Mouse (Mus musculus): Measurements from ENCODE around the gene Txnrd3. TPM values are rescaled to one million over a fixed set of nuclear protein-coding genes. Genes with fewer than 3 reads are reported as not detected.

The Txnrd3 gene
- polyA plus RNA-seq, 1 experiment: 9.5 TPM

GRCm38 (mm10) chr6:89684231-89684630 is 40.4 kb downstream of the Txnrd3 start:
- TF ChIP-seq USF1 (IDR thresholded peaks at IDR 0.05; ENCODE audit: low read depth) (no peak), MYOD1 (IDR thresholded peaks at IDR 0.05; ENCODE audit: control insufficient read depth in 1 of 3, insufficient read length in 2 of 3, low read depth in 2 of 3) (no peak), TCF3 (IDR thresholded peaks at IDR 0.05; ENCODE audit: insufficient read length, low read depth) (no peak), MYOG (IDR thresholded peaks at IDR 0.05; ENCODE audit: control insufficient read depth in 1 of 3, insufficient read depth in 1 of 3, insufficient read length in 2 of 3, low read depth in 2 of 3) (no peak), SRF (IDR thresholded peaks at IDR 0.05; ENCODE audit: control insufficient read depth, insufficient read length, low read depth) (no peak), E2F4 (IDR thresholded peaks at IDR 0.05; ENCODE audit: insufficient read depth) (no peak), POLR2A (IDR thresholded peaks at IDR 0.05; ENCODE audit: insufficient read length, low read depth) (no peak), MAX (IDR thresholded peaks at IDR 0.05; ENCODE audit: low read depth) (no peak), POLR2AphosphoS2 (IDR thresholded peaks at IDR 0.05; ENCODE audit: insufficient read length, low read depth) (no peak), CEBPB (IDR thresholded peaks at IDR 0.05; ENCODE audit: insufficient read depth, poor library complexity, severe bottlenecking) (no peak), REST (IDR thresholded peaks at IDR 0.05; ENCODE audit: insufficient read depth, insufficient read length) (no peak), TCF12 (IDR thresholded peaks at IDR 0.05; ENCODE audit: insufficient read depth, poor library complexity, severe bottlenecking) (no peak)
- no peak overlapping the region for H3K4me3 ChIP-seq
- H3K27me3 ChIP-seq (ENCODE audit: control insufficient read depth, insufficient read depth, insufficient read length): no peaks in the 10 kb centered on the region
- no peaks in the 10 kb centered on the region for H3K36me3 ChIP-seq (ENCODE audit: control insufficient read depth, insufficient read depth)
- H3K4me2 ChIP-seq (ENCODE audit: low read depth): no peak overlapping the region
- H3K79me2 ChIP-seq (ENCODE audit: control insufficient read depth, insufficient read depth): no peaks in the 10 kb centered on the region
- no peak overlapping the region for H3ac ChIP-seq (ENCODE audit: control insufficient read depth, insufficient read length)

- no peak overlapping the region for H3ac ChIP-seq (ENCODE audit: control insufficient read depth, insufficient read length)
- TF ChIP-seq CEBPB (IDR thresholded peaks at IDR 0.05; ENCODE audit: insufficient read depth, poor library complexity, severe bottlenecking) (no peak), TCF3 (IDR thresholded peaks at IDR 0.05; ENCODE audit: insufficient read length, low read depth) (no peak), MAX (IDR thresholded peaks at IDR 0.05; ENCODE audit: low read depth) (no peak), POLR2A (IDR thresholded peaks at IDR 0.05; ENCODE audit: insufficient read length, low read depth) (no peak), MYOG (IDR thresholded peaks at IDR 0.05; ENCODE audit: control insufficient read depth in 1 of 3, insufficient read depth in 1 of 3, insufficient read length in 2 of 3, low read depth in 2 of 3) (no peak), E2F4 (IDR thresholded peaks at IDR 0.05; ENCODE audit: insufficient read depth) (no peak)
- H3K36me3 ChIP-seq (ENCODE audit: control insufficient read depth, insufficient read depth): no peaks in the 10 kb centered on the region
- H3K4me2 ChIP-seq (ENCODE audit: low read depth): no peak overlapping the region
- no peaks in the 10 kb centered on the region for H3K27me3 ChIP-seq (ENCODE audit: control insufficient read depth, insufficient read depth, insufficient read length)
- no peaks in the 10 kb centered on the region for H3K79me2 ChIP-seq (ENCODE audit: control insufficient read depth, insufficient read depth)
- no peak overlapping the region for H3K4me3 ChIP-seq
Observed at GRCm38 (mm10) chr6:89687100-89687499, 43.3 kb downstream of the Txnrd3 start.

- no peaks in the 10 kb centered on the region for H3K36me3 ChIP-seq (ENCODE audit: control insufficient read depth, insufficient read depth)
- no peak overlapping the region for H3K4me2 ChIP-seq (ENCODE audit: low read depth)
- H3K27me3 ChIP-seq (ENCODE audit: control insufficient read depth, insufficient read depth, insufficient read length): no peaks in the 10 kb centered on the region
- H3K79me2 ChIP-seq (ENCODE audit: control insufficient read depth, insufficient read depth): no peaks in the 10 kb centered on the region
- H3ac ChIP-seq (ENCODE audit: control insufficient read depth, insufficient read length): no peak overlapping the region
- TF ChIP-seq REST (IDR thresholded peaks at IDR 0.05; ENCODE audit: insufficient read depth, insufficient read length) (no peak), POLR2AphosphoS2 (IDR thresholded peaks at IDR 0.05; ENCODE audit: insufficient read length, low read depth) (no peak), E2F4 (IDR thresholded peaks at IDR 0.05; ENCODE audit: insufficient read depth) (no peak), MYOG (IDR thresholded peaks at IDR 0.05; ENCODE audit: control insufficient read depth in 1 of 3, insufficient read depth in 1 of 3, insufficient read length in 2 of 3, low read depth in 2 of 3) (no peak)
- no peak overlapping the region for H3K4me3 ChIP-seq
Observed at GRCm38 (mm10) chr6:89706624-89707023, 62.8 kb downstream of the Txnrd3 start.

GRCm38 (mm10) chr6:89707240-89707639 is 63.5 kb downstream of the Txnrd3 start, which contains the start of gene Vmn1r40:
Vmn1r40 (plus strand) TSS chr6:89707540.
- no peaks in the 10 kb centered on the region for H3K27me3 ChIP-seq (ENCODE audit: control insufficient read depth, insufficient read depth, insufficient read length)
- TF ChIP-seq CEBPB (IDR thresholded peaks at IDR 0.05; ENCODE audit: insufficient read depth, poor library complexity, severe bottlenecking) (no peak), MYOD1 (IDR thresholded peaks at IDR 0.05; ENCODE audit: control insufficient read depth in 1 of 3, insufficient read length in 2 of 3, low read depth in 2 of 3) (no peak), MYOG (IDR thresholded peaks at IDR 0.05; ENCODE audit: control insufficient read depth in 1 of 3, insufficient read depth in 1 of 3, insufficient read length in 2 of 3, low read depth in 2 of 3) (no peak), TCF12 (IDR thresholded peaks at IDR 0.05; ENCODE audit: insufficient read depth, poor library complexity, severe bottlenecking) (no peak), TCF3 (IDR thresholded peaks at IDR 0.05; ENCODE audit: insufficient read length, low read depth) (no peak), REST (IDR thresholded peaks at IDR 0.05; ENCODE audit: insufficient read depth, insufficient read length) (no peak), USF1 (IDR thresholded peaks at IDR 0.05; ENCODE audit: low read depth) (no peak), POLR2AphosphoS2 (IDR thresholded peaks at IDR 0.05; ENCODE audit: insufficient read length, low read depth) (no peak), E2F4 (IDR thresholded peaks at IDR 0.05; ENCODE audit: insufficient read depth) (no peak), POLR2A (IDR thresholded peaks at IDR 0.05; ENCODE audit: insufficient read length, low read depth) (no peak), MAX (IDR thresholded peaks at IDR 0.05; ENCODE audit: low read depth) (no peak), SRF (IDR thresholded peaks at IDR 0.05; ENCODE audit: control insufficient read depth, insufficient read length, low read depth) (no peak)
- H3ac ChIP-seq (ENCODE audit: control insufficient read depth, insufficient read length): no peak within 1 kb of the TSS
- H3K4me3 ChIP-seq: no peak within 1 kb of the TSS
- H3K4me2 ChIP-seq (ENCODE audit: low read depth): no peak within 1 kb of the TSS
- H3K36me3 ChIP-seq (ENCODE audit: control insufficient read depth, insufficient read depth): no peaks in the 10 kb centered on the region
- H3K79me2 ChIP-seq (ENCODE audit: control insufficient read depth, insufficient read depth): no peaks in the 10 kb centered on the region

GRCm38 (mm10) chr6:89718051-89718450 is 74.3 kb downstream of the Txnrd3 start:
- Histone ChIP-seq H3K4me2 (ENCODE audit: low read depth) (no peak overlapping the region), H3K4me3 (no peak overlapping the region), H3K79me2 (ENCODE audit: control insufficient read depth, insufficient read depth) (no peaks in the 10 kb centered on the region), H3K36me3 (ENCODE audit: control insufficient read depth, insufficient read depth) (no peaks in the 10 kb centered on the region), H3ac (ENCODE audit: control insufficient read depth, insufficient read length) (no peak overlapping the region), H3K27me3 (ENCODE audit: control insufficient read depth, insufficient read depth, insufficient read length) (no peaks in the 10 kb centered on the region)
- TF ChIP-seq USF1 (IDR thresholded peaks at IDR 0.05; ENCODE audit: low read depth) (no peak), REST (IDR thresholded peaks at IDR 0.05; ENCODE audit: insufficient read depth, insufficient read length) (no peak)

Other genes starting within 250 kb of the Txnrd3 start
- gene Chchd6, start 48.3 kb upstream of the Txnrd3 start, polyA plus RNA-seq (2012; fragmentation: generic; extraction: Trizol): 28.8 TPM
- not detected for gene Vmn1r40, start 63.6 kb downstream of the Txnrd3 start, polyA plus RNA-seq (2012; fragmentation: generic; extraction: Trizol)
- gene Vmn1r41, start 96.8 kb downstream of the Txnrd3 start, polyA plus RNA-seq (2012; fragmentation: generic; extraction: Trizol): not detected
- gene Vmn1r42, start 232.4 kb downstream of the Txnrd3 start, polyA plus RNA-seq (2012; fragmentation: generic; extraction: Trizol): 0.02 TPM
- 0.04 TPM for gene Vmn1r43, start 232.4 kb downstream of the Txnrd3 start, polyA plus RNA-seq (2012; fragmentation: generic; extraction: Trizol)
- not detected for gene Vmn1r44, start 239.7 kb downstream of the Txnrd3 start, polyA plus RNA-seq (2012; fragmentation: generic; extraction: Trizol)